Mouse (Mus musculus) cerebellum, adult 2 months (tissue): ENCODE measurements at regions not wholly inside any gene's neighbourhood (a gene's known extent, or its start where the extent isn't known, plus 50 kb on each side); places are given as distances from the start of the nearest gene placed in this dataset.

Experiments
- CTCF ChIP-seq: fragments of 200-500 bp; IDR thresholded peaks from 2 replicates; pipeline ENCODE4 v1.5.1; 2011; ENCODE audit warnings: low read depth, mild to moderate bottlenecking, control low read depth, low read length, moderate library complexity, borderline replicate concordance; ENCODE audit not compliant: insufficient read depth
- POLR2A ChIP-seq: fragments of 200-500 bp; IDR thresholded peaks from 2 replicates; pipeline ENCODE4 v1.6.1; 2011; ENCODE audit warnings: low read length, control low read depth, borderline replicate concordance; ENCODE audit not compliant: insufficient read depth

DNA sequence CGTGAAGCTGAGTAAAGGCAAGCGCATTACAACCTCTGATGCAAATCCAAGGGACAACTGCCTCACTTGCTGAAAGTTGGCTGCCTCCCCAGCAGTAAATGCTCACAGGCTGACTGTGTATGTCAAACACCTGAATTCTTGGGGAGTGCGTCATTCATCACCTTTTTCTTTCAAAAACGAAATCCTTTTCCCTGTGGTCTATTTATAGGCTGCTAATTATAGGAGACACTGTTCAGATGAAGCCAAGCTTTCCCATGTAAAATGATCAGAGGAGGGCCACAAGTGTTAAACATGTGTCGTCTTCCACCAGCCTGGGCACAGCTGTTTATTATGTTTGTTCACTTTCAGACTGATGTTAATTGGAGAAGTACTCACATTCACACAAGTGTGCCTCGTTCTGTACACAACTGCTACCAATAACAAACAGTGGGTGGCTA, 450.6 kb downstream of the Gm11232 start:
- TF ChIP-seq CTCF (no peak), POLR2A (no peak)
